Mouse (Mus musculus): ENCODE results near the gene Tedc2. TPM values are rescaled to one million over a fixed set of nuclear protein-coding genes. Genes with fewer than 3 reads are reported as not detected.
A peak's percentile ranks its signal among the peaks of the same experiment; 100 is the strongest.

The Tedc2 gene
- total and polyA plus RNA-seq, 3 experiments: 22.6 to 24.6 TPM; not detected in 1

DNA sequence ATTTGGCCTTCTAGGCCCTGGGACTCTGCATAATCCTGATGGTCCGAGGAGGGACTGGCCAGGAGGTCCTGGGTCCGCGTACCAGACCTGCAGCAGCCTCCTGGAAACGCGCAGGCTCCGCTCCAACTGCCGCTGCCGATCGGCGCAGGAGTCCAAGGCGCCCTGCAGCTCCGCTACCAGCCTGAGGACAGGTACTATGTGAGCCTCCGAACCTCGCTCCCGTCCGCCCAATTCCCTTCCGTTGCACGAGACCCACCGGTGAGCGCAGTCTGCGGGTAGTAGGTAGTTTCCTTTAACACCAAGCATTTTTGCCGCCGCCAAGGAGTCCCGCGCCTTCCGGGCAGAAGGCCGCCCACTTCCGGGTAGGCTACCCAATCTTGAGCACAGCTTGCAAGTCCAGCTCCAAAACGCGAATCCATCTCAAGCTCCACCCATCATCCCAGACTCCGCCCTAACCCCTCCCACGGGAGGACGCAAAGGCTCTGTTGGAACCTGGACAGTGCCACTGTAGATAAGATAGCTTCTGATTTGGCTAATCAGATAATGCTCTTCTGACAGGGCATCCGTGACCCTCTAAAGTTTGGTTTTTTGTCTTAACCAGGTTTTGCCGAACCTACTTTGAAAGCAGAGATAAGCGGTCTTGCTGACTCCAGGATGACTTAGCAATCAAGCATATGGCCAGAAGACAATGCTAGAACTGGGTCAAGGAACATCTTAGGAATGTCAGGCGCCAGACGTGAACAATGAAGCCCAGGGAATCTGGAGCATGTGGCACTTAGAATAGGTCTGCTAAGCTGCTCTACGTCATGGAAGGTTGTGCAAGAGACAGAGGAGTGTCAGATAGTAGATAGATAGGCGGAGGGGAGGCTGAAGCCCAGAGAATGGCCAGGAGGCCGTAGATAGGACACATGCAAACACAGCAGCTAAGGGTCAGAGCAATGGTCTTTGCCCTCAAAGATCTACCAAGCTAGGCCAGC is at the start of gene Tedc2 (continued):
- TF ChIP-seq ZC3H11A (IDR thresholded peaks at IDR 0.05; ENCODE audit: low read depth, low read length): no peak
- peak; percentile 85 for TF ChIP-seq SIN3A (IDR thresholded peaks at IDR 0.05; ENCODE audit: low read length)
- peak; percentile 93 for TF ChIP-seq ELF1 (IDR thresholded peaks at IDR 0.05; ENCODE audit: low read depth, low read length)
- TF ChIP-seq NRF1 (IDR thresholded peaks at IDR 0.05; ENCODE audit: insufficient read depth, low read depth, low read length, poor library complexity, severe bottlenecking): no peak
- no peak for TF ChIP-seq USF2 (IDR thresholded peaks at IDR 0.05; ENCODE audit: borderline replicate concordance in 1 of 2, insufficient read depth in 1 of 2, low read depth in 1 of 2, low read length in 2 of 2)

DNA sequence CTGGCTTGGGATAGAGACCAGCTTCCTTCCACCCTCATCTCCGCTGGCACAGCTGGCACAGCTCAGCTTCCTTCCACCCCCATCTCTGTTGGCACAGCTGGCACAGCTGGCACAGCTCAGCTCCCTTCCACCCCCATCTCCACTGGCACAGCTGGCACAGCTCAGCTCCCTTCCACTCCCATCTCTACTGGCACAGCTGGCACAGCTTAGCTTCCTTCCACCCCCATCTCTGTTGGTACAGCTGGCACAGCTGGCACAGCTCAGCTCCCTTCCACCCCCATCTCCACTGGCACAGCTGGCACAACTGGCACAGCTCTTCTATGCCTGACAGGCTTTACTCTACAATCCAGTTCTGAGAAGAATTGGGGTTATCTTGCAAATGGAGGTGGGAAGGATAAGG is 46.5 kb upstream of the Tedc2 start:
- H3K27me3 ChIP-seq (ENCODE audit: control insufficient read depth in 1 of 2, insufficient read depth in 2 of 2, low read length in 2 of 2): no peaks in the 10 kb centered on the region
- H3K27ac ChIP-seq (ENCODE audit: control insufficient read depth, low read depth, low read length): no peak overlapping the region
- no peaks in the 10 kb centered on the region for H3K79me2 ChIP-seq (ENCODE audit: control insufficient read depth, insufficient read depth, low read length, poor library complexity)
- no peaks in the 10 kb centered on the region for H3K4me1 ChIP-seq (ENCODE audit: control insufficient read depth in 1 of 2, insufficient read depth in 2 of 2, low read length in 2 of 2)
- no peak for DNase-seq (ENCODE audit: low read depth, low spot score)
- no peaks in the 10 kb centered on the region for H3K9me3 ChIP-seq (replicated peaks; ENCODE audit: insufficient read depth, low read length)
- no peak overlapping the region for H3K4me3 ChIP-seq (ENCODE audit: control insufficient read depth in 1 of 2, insufficient read depth in 1 of 2, low read depth in 2 of 2, low read length in 2 of 2)
- TF ChIP-seq JUND (IDR thresholded peaks at IDR 0.05; ENCODE audit: low read depth, low read length) (no peak), USF2 (IDR thresholded peaks at IDR 0.05; ENCODE audit: borderline replicate concordance in 1 of 2, insufficient read depth in 1 of 2, low read depth in 1 of 2, low read length in 2 of 2) (no peak), ZKSCAN1 (IDR thresholded peaks at IDR 0.05; ENCODE audit: low read depth, low read length) (no peak), CTCF (IDR thresholded peaks at IDR 0.05 in 2 of 3, conservative IDR thresholded peaks at IDR 0.05 in 1 of 3; ENCODE audit: control insufficient read depth in 1 of 3, insufficient read depth in 1 of 3, low read depth in 2 of 3, low read length in 3 of 3, poor library complexity in 1 of 3, severe bottlenecking in 1 of 3) (no peak), SMC3 (IDR thresholded peaks at IDR 0.05; ENCODE audit: low read depth, low read length) (no peak), NRF1 (IDR thresholded peaks at IDR 0.05; ENCODE audit: insufficient read depth, low read depth, low read length, poor library complexity, severe bottlenecking) (no peak), BHLHE40 (IDR thresholded peaks at IDR 0.05; ENCODE audit: borderline replicate concordance, low read depth, low read length) (no peak), TCF12 (IDR thresholded peaks at IDR 0.05; ENCODE audit: low read depth, low read length) (no peak), MEF2A (IDR thresholded peaks at IDR 0.05; ENCODE audit: extremely low read depth, insufficient replicate concordance, low read depth, low read length, poor library complexity, severe bottlenecking) (no peak), TBP (IDR thresholded peaks at IDR 0.05; ENCODE audit: low read depth, low read length) (no peak), MXI1 (IDR thresholded peaks at IDR 0.05; ENCODE audit: low read depth, low read length) (no peak), GATA1 (IDR thresholded peaks at IDR 0.05; ENCODE audit: low read depth, low read length) (no peak), MYC (IDR thresholded peaks at IDR 0.05; ENCODE audit: low read depth, low read length) (no peak), ZC3H11A (IDR thresholded peaks at IDR 0.05; ENCODE audit: low read depth, low read length) (no peak), NELFE (IDR thresholded peaks at IDR 0.05; ENCODE audit: low read depth, low read length) (no peak), EP300 (IDR thresholded peaks at IDR 0.05; ENCODE audit: low read depth in 1 of 2, low read length in 2 of 2) (no peak)
- no peak overlapping the region for H3K9ac ChIP-seq (ENCODE audit: control insufficient read depth, low read depth, low read length, poor library complexity, severe bottlenecking)
- no peaks in the 10 kb centered on the region for H3K36me3 ChIP-seq (ENCODE audit: control insufficient read depth in 1 of 2, insufficient read depth in 2 of 2, low read length in 2 of 2)

Data from MEL (cell line).